Mouse (Mus musculus): ENCODE measurements around the gene Elavl1.

DNA sequence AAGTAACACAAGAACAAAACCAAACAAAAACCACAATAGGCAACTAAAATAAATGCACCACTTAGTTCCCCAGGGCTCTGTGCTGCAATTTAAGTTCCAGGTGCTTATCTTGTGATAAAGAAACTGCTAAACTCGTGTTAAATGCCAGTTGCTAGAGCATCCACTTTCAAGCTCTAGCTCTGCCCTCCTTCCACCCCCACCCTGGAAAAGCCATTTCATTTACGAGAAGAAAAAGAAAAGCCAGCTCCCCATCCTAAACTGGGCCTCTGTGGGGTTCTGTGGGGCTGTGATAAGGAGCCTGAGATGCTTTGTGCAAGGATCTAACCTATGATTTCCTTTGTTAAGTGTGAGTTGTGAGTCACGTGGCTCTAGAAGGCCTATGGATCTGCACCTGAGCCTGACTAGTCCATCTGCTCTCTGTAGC lies 21.1 kb downstream of the Elavl1 start:
- TF ChIP-seq POLR2A (IDR thresholded peaks at IDR 0.05; ENCODE audit: low read depth, low read length) (no peak), CTCF (IDR thresholded peaks at IDR 0.05; ENCODE audit: extremely low read depth, insufficient read length, insufficient replicate concordance, low read depth, low read length) (no peak)

All from small intestine, adult 2 months (tissue).